Mouse (Mus musculus) heart, embryonic 12.5 days (tissue): ENCODE data around the gene Trpt1. TPM values are rescaled to one million over a fixed set of nuclear protein-coding genes. Genes with fewer than 3 reads are reported as not detected.
A peak's percentile ranks its signal among the peaks of the same experiment; 100 is the strongest.

Experiments
- ATAC-seq: fragments of 200-750 bp; cut with Nextera tagmentation; 2 replicates; pipeline ENCODE4 v1.8.0; 2017; ENCODE audit warnings: moderate TSS enrichment, moderate library complexity; ENCODE audit not compliant: insufficient number of reproducible peaks, low FRiP score
- H3K27ac ChIP-seq: fragments of 300-500 bp; sonication (generic); 2 replicates; pipeline ENCODE4 v1.5.1; 2016; ENCODE audit warnings: mild to moderate bottlenecking, moderate library complexity; ENCODE audit not compliant: poor library complexity, severe bottlenecking
- H3K27me3 ChIP-seq: fragments of 300-500 bp; sonication (generic); replicated peaks from 2 replicates; pipeline ENCODE4 v1.6.1; 2016; ENCODE audit warnings: mild to moderate bottlenecking, moderate library complexity
- H3K36me3 ChIP-seq: fragments of 300-500 bp; sonication (generic); 2 replicates; pipeline ENCODE4 v1.6.1; 2016; ENCODE audit warnings: mild to moderate bottlenecking, moderate library complexity
- H3K4me1 ChIP-seq: fragments of 300-500 bp; sonication (generic); replicated peaks from 2 replicates; pipeline ENCODE4 v1.6.1; 2016; ENCODE audit warnings: mild to moderate bottlenecking
- H3K4me2 ChIP-seq: fragments of 300-500 bp; sonication (generic); 2 replicates; pipeline ENCODE4 v1.6.1; 2016; ENCODE audit warnings: mild to moderate bottlenecking, moderate library complexity
- H3K4me3 ChIP-seq: fragments of 300-500 bp; sonication (generic); 2 replicates; pipeline ENCODE4 v1.5.1; 2016; ENCODE audit warnings: mild to moderate bottlenecking
- H3K9ac ChIP-seq: fragments of 300-500 bp; sonication (generic); 2 replicates; pipeline ENCODE4 v1.6.1; 2016; ENCODE audit warnings: mild to moderate bottlenecking, moderate library complexity
- H3K9me3 ChIP-seq: fragments of 300-500 bp; sonication (generic); replicated peaks from 2 replicates; pipeline ENCODE4 v1.6.1; 2016; ENCODE audit warnings: mild to moderate bottlenecking, moderate library complexity
- WGBS: fragments of 180-500 bp; shearing (Covaris S2); methylation state at CpG from one replicate; pipeline ENCODE4 v1.1.7; 2016; 5-methylcytosine and 5-hydroxymethylcytosine counted together
- polyA plus RNA-seq: library from polyadenylated mRNA; unstranded; fragments of >200 nt; fragmentation: Nextera tagmentation; extraction: Ambion mirVana; gene quantifications from 2 replicates; pipeline ENCODE4 v1.2.1, GENCODE M21; 2016

Gene Trpt1
- polyA plus RNA-seq, 1 experiment from 2014 or later = 13.3 TPM

GRCm38 (mm10) chr19:7019191-7019590 lies 23.3 kb downstream of the Trpt1 start, which contains the start of gene Fermt3:
Gene Fermt3, minus strand, starts transcription at chr19:7019469.
- Histone ChIP-seq H3K27ac (peak within 1 kb of the TSS; percentile 26), H3K4me3 (0 out of 2 replicates have a peak within 1 kb of the TSS, but pooled peaks have one; percentile 10), H3K36me3 (peaks cover 54% of the 10 kb centered on the region), H3K4me1 (peaks cover 23% of the 10 kb centered on the region), H3K27me3 (no peaks in the 10 kb centered on the region), H3K9ac (no peak within 1 kb of the TSS), H3K9me3 (no peaks in the 10 kb centered on the region), H3K4me2 (peak within 1 kb of the TSS; percentile 24)
- peak; percentile 72 for ATAC-seq
- 58% methylated on average over 5 of the region's 5 CpGs for WGBS

GRCm38 (mm10) chr19:7020224-7020641 lies 24.3 kb downstream of the Trpt1 start:
- Histone ChIP-seq H3K36me3 (peaks cover 64% of the 10 kb centered on the region), H3K4me3 (no peak overlapping the region), H3K27ac (no peak overlapping the region), H3K27me3 (no peaks in the 10 kb centered on the region), H3K9me3 (no peaks in the 10 kb centered on the region), H3K9ac (no peak overlapping the region), H3K4me2 (no peak overlapping the region), H3K4me1 (peaks cover 23% of the 10 kb centered on the region)
- WGBS = 40% methylated on average over 3 of the region's 3 CpGs
- no peak for ATAC-seq

GRCm38 (mm10) chr19:7029531-7029930 lies 33.6 kb downstream of the Trpt1 start:
- no peak overlapping the region for H3K9ac ChIP-seq
- no peak for ATAC-seq
- WGBS = 92% methylated on average over 5 of the region's 5 CpGs
- H3K27ac ChIP-seq = no peak overlapping the region
- no peaks in the 10 kb centered on the region for H3K27me3 ChIP-seq
- no peak overlapping the region for H3K4me3 ChIP-seq
- no peaks in the 10 kb centered on the region for H3K9me3 ChIP-seq
- peaks cover 94% of the 10 kb centered on the region for H3K36me3 ChIP-seq
- H3K4me1 ChIP-seq = no peaks in the 10 kb centered on the region
- H3K4me2 ChIP-seq = no peak overlapping the region

- Histone ChIP-seq H3K27me3 (no peaks in the 10 kb centered on the region), H3K4me1 (peaks cover 23% of the 10 kb centered on the region), H3K4me2 (no peak overlapping the region), H3K9ac (no peak overlapping the region), H3K36me3 (peaks cover 63% of the 10 kb centered on the region), H3K4me3 (no peak overlapping the region), H3K9me3 (no peaks in the 10 kb centered on the region), H3K27ac (no peak overlapping the region)
- WGBS = 92% methylated on average over 5 of the region's 5 CpGs
- no peak for ATAC-seq
These were observed 38.1 kb downstream of the Trpt1 start for GRCm38 (mm10) chr19:7034006-7034405.

- Histone ChIP-seq H3K4me1 (peaks cover 31% of the 10 kb centered on the region), H3K27ac (peak overlapping the region; percentile 90), H3K9ac (peak overlapping the region; percentile 99), H3K9me3 (no peaks in the 10 kb centered on the region), H3K4me3 (peak overlapping the region; percentile 93), H3K27me3 (no peaks in the 10 kb centered on the region), H3K4me2 (peak overlapping the region; percentile 91), H3K36me3 (peaks cover 13% of the 10 kb centered on the region)
- WGBS = 2% methylated on average over 35 of the region's 35 CpGs
- peak; percentile 13 for ATAC-seq
These were observed 43.3 kb downstream of the Trpt1 start for GRCm38 (mm10) chr19:7039088-7039720.

- H3K9me3 ChIP-seq = no peaks in the 10 kb centered on the region
- peaks cover 6% of the 10 kb centered on the region for H3K36me3 ChIP-seq
- H3K27ac ChIP-seq = peak within 1 kb of the TSS; percentile 90
- peaks cover 37% of the 10 kb centered on the region for H3K4me1 ChIP-seq
- no peaks in the 10 kb centered on the region for H3K27me3 ChIP-seq
- peak; percentile 98 for ATAC-seq
- peak within 1 kb of the TSS; percentile 93 for H3K4me3 ChIP-seq
- peak within 1 kb of the TSS; percentile 91 for H3K4me2 ChIP-seq
- peak within 1 kb of the TSS; percentile 99 for H3K9ac ChIP-seq
- under 1% methylated on average over 49 of the region's 49 CpGs for WGBS
These were observed 44.1 kb downstream of the Trpt1 start, which contains the start of gene Stip1 for GRCm38 (mm10) chr19:7039841-7040636. Gene Stip1, minus strand, starts transcription at chr19:7039967.

- ATAC-seq = peak; percentile 5; the same call in 1 of the 2 replicates
- peak overlapping the region; percentile 90 for H3K27ac ChIP-seq
- WGBS = 21% methylated on average over 13 of the region's 13 CpGs
- peak overlapping the region; percentile 84 for H3K9ac ChIP-seq
- no peaks in the 10 kb centered on the region for H3K36me3 ChIP-seq
- peaks cover 37% of the 10 kb centered on the region for H3K4me1 ChIP-seq
- H3K4me3 ChIP-seq = peak overlapping the region; percentile 93
- peak overlapping the region; percentile 75 for H3K4me2 ChIP-seq
- H3K9me3 ChIP-seq = no peaks in the 10 kb centered on the region
- no peaks in the 10 kb centered on the region for H3K27me3 ChIP-seq
These were observed 44.8 kb downstream of the Trpt1 start for GRCm38 (mm10) chr19:7040637-7041130.

- Histone ChIP-seq H3K4me2 (peak overlapping the region; percentile 75), H3K9ac (peak overlapping the region; percentile 84; the same call in 1 of the 2 replicates), H3K36me3 (no peaks in the 10 kb centered on the region), H3K4me3 (no peak overlapping the region), H3K27ac (no peak overlapping the region), H3K9me3 (no peaks in the 10 kb centered on the region), H3K4me1 (peaks cover 37% of the 10 kb centered on the region), H3K27me3 (no peaks in the 10 kb centered on the region)
- ATAC-seq = no peak
- WGBS = 92% methylated on average over 2 of the region's 2 CpGs
These were observed 45.2 kb downstream of the Trpt1 start for GRCm38 (mm10) chr19:7041171-7041570.

- Histone ChIP-seq H3K4me1 (peaks cover 13% of the 10 kb centered on the region), H3K36me3 (no peaks in the 10 kb centered on the region), H3K9ac (peak overlapping the region; percentile 0; the same call in 1 of the 2 replicates), H3K4me3 (no peak overlapping the region), H3K4me2 (no peak overlapping the region), H3K9me3 (no peaks in the 10 kb centered on the region), H3K27ac (peak overlapping the region; percentile 71), H3K27me3 (no peaks in the 10 kb centered on the region)
- ATAC-seq = no peak
- 51% methylated on average over 4 of the region's 4 CpGs for WGBS
These were observed 48.3 kb downstream of the Trpt1 start for GRCm38 (mm10) chr19:7044279-7044678.

GRCm38 (mm10) chr19:7044706-7045105 lies 48.8 kb downstream of the Trpt1 start:
- Histone ChIP-seq H3K4me2 (no peak overlapping the region), H3K27me3 (no peaks in the 10 kb centered on the region), H3K36me3 (no peaks in the 10 kb centered on the region), H3K27ac (peak overlapping the region; percentile 71), H3K9ac (peak overlapping the region; percentile 0; the same call in 1 of the 2 replicates), H3K9me3 (no peaks in the 10 kb centered on the region), H3K4me1 (peaks cover 13% of the 10 kb centered on the region), H3K4me3 (no peak overlapping the region)
- no peak for ATAC-seq
- WGBS = 27% methylated on average over 4 of the region's 4 CpGs
